Comparison of ENCODE assay signal across 17 mouse cellular contexts in the genomic region with DNA sequence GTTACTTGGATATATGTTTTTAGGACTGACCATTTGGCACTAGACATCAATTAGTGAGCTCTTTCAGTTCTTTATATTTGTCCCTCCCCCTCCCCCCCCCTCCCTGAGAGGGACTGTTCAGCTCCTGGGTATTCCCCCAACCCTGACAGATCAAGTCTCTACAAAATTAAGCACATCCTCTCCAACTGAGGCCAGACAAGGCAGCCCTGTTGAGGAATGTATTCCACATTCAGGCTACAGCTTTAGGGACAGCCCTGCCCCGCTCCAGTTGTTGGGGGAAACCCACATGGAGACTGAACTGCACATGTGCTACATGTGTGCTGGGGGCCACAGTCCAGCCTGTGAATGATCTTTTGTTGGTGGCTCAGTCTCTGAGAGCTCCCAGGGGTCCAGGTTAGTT.
"Had no signal": no experiment of that assay in that cellular context is flagged by ENCODE, and none has a peak within 500 bp of the region (broad histone marks: within the 10 kb centered on the region; RNA-seq: fewer than 3 reads in every experiment).

No protein-coding gene starts in this region.

- DNase-seq: kidney, adult 11 months; kidney, adult 9 months; kidney, postnatal 36 days; layer of hippocampus, adult 9-11 months; layer of hippocampus, postnatal 36 days; liver; lung, adult 2 months; lung, postnatal 36 days; thymus, adult 18-20 months; thymus, postnatal 25 days had no signal

- H3K27me3 ChIP-seq: limb, embryonic 12.5 days; midbrain, embryonic 15.5 days; neural tube, embryonic 12.5 days had no signal

- ATAC-seq: lung, postnatal 0 days; midbrain, embryonic 15.5 days had no signal

- H3K27ac ChIP-seq: kidney, postnatal 0 days; limb, embryonic 12.5 days; liver, embryonic 14.5 days; midbrain, embryonic 15.5 days; neural tube, embryonic 12.5 days had no signal

- H3K4me3 ChIP-seq: limb, embryonic 12.5 days; midbrain, embryonic 15.5 days; neural tube, embryonic 12.5 days had no signal

- H3K9ac ChIP-seq: limb, embryonic 12.5 days; liver, embryonic 14.5 days; midbrain, embryonic 15.5 days; neural tube, embryonic 12.5 days had no signal

- H3K4me1 ChIP-seq: limb, embryonic 12.5 days; midbrain, embryonic 15.5 days; neural tube, embryonic 12.5 days had no signal

- H3K36me3 ChIP-seq: limb, embryonic 12.5 days; midbrain, embryonic 15.5 days; neural tube, embryonic 12.5 days had no signal

- H3K4me2 ChIP-seq: limb, embryonic 12.5 days; midbrain, embryonic 11.5 days; midbrain, embryonic 15.5 days; neural tube, embryonic 12.5 days had no signal

- H3K9me3 ChIP-seq: midbrain, embryonic 15.5 days; neural tube, embryonic 12.5 days had no signal
